Mouse (Mus musculus) heart, embryonic 12.5 days (tissue): ENCODE results near the gene Ntn4. TPM values are rescaled to one million over a fixed set of nuclear protein-coding genes. Genes with fewer than 3 reads are reported as not detected.
A peak's percentile ranks its signal among the peaks of the same experiment; 100 is the strongest.

Source experiments
- ATAC-seq: fragments of 200-750 bp; cut with Nextera tagmentation; 2 replicates; pipeline ENCODE4 v1.8.0; 2017; ENCODE audit warnings: moderate TSS enrichment, moderate library complexity; ENCODE audit not compliant: insufficient number of reproducible peaks, low FRiP score
- H3K27ac ChIP-seq: fragments of 300-500 bp; sonication (generic); 2 replicates; pipeline ENCODE4 v1.5.1; 2016; ENCODE audit warnings: mild to moderate bottlenecking, moderate library complexity; ENCODE audit not compliant: poor library complexity, severe bottlenecking
- H3K27me3 ChIP-seq: fragments of 300-500 bp; sonication (generic); replicated peaks from 2 replicates; pipeline ENCODE4 v1.6.1; 2016; ENCODE audit warnings: mild to moderate bottlenecking, moderate library complexity
- H3K36me3 ChIP-seq: fragments of 300-500 bp; sonication (generic); 2 replicates; pipeline ENCODE4 v1.6.1; 2016; ENCODE audit warnings: mild to moderate bottlenecking, moderate library complexity
- H3K4me1 ChIP-seq: fragments of 300-500 bp; sonication (generic); replicated peaks from 2 replicates; pipeline ENCODE4 v1.6.1; 2016; ENCODE audit warnings: mild to moderate bottlenecking
- H3K4me2 ChIP-seq: fragments of 300-500 bp; sonication (generic); 2 replicates; pipeline ENCODE4 v1.6.1; 2016; ENCODE audit warnings: mild to moderate bottlenecking, moderate library complexity
- H3K4me3 ChIP-seq: fragments of 300-500 bp; sonication (generic); 2 replicates; pipeline ENCODE4 v1.5.1; 2016; ENCODE audit warnings: mild to moderate bottlenecking
- H3K9ac ChIP-seq: fragments of 300-500 bp; sonication (generic); 2 replicates; pipeline ENCODE4 v1.6.1; 2016; ENCODE audit warnings: mild to moderate bottlenecking, moderate library complexity
- H3K9me3 ChIP-seq: fragments of 300-500 bp; sonication (generic); replicated peaks from 2 replicates; pipeline ENCODE4 v1.6.1; 2016; ENCODE audit warnings: mild to moderate bottlenecking, moderate library complexity
- WGBS: fragments of 180-500 bp; shearing (Covaris S2); methylation state at CpG from one replicate; pipeline ENCODE4 v1.1.7; 2016; 5-methylcytosine and 5-hydroxymethylcytosine counted together
- polyA plus RNA-seq: library from polyadenylated mRNA; unstranded; fragments of >200 nt; fragmentation: Nextera tagmentation; extraction: Ambion mirVana; gene quantifications from 2 replicates; pipeline ENCODE4 v1.2.1, GENCODE M21; 2016

Gene Ntn4
- polyA plus RNA-seq, 1 experiment from 2014 or later: 1.3 TPM

GRCm38 (mm10) chr10:93736114-93736645 lies 95.7 kb downstream of the Ntn4 start:
- 0 out of 2 replicates have a peak, but pooled peaks cover 3% of the 10 kb centered on the region for H3K36me3 ChIP-seq
- ATAC-seq: peak; percentile 71
- 0 out of 2 replicates have a peak overlapping the region, but pooled peaks have one; percentile 12 for H3K4me2 ChIP-seq
- no peak overlapping the region for H3K9ac ChIP-seq
- 32% methylated on average over 6 of the region's 6 CpGs for WGBS
- H3K4me3 ChIP-seq: no peak overlapping the region
- 0 out of 2 replicates have a peak, but pooled peaks cover 4% of the 10 kb centered on the region for H3K27me3 ChIP-seq
- peaks cover 5% of the 10 kb centered on the region for H3K4me1 ChIP-seq
- no peak overlapping the region for H3K27ac ChIP-seq
- H3K9me3 ChIP-seq: no peaks in the 10 kb centered on the region

- no peak for ATAC-seq
- no peak overlapping the region for H3K4me3 ChIP-seq
- 0 out of 2 replicates have a peak, but pooled peaks cover 7% of the 10 kb centered on the region for H3K27me3 ChIP-seq
- H3K36me3 ChIP-seq: 0 out of 2 replicates have a peak, but pooled peaks cover 3% of the 10 kb centered on the region
- no peak overlapping the region for H3K27ac ChIP-seq
- H3K4me1 ChIP-seq: peaks cover 4% of the 10 kb centered on the region
- no peak overlapping the region for H3K9ac ChIP-seq
- 82% methylated on average over 5 of the region's 5 CpGs for WGBS
- no peak overlapping the region for H3K4me2 ChIP-seq
- H3K9me3 ChIP-seq: no peaks in the 10 kb centered on the region
Observed at GRCm38 (mm10) chr10:93737080-93737479, 96.6 kb downstream of the Ntn4 start.

GRCm38 (mm10) chr10:93741446-93742096 lies 101.1 kb downstream of the Ntn4 start:
- 68% methylated on average over 14 of the region's 14 CpGs for WGBS
- H3K27me3 ChIP-seq: 0 out of 2 replicates have a peak, but pooled peaks cover 3% of the 10 kb centered on the region
- H3K9me3 ChIP-seq: no peaks in the 10 kb centered on the region
- no peaks in the 10 kb centered on the region for H3K36me3 ChIP-seq
- no peak for ATAC-seq
- no peak overlapping the region for H3K27ac ChIP-seq
- H3K4me3 ChIP-seq: no peak overlapping the region
- no peak overlapping the region for H3K4me2 ChIP-seq
- no peaks in the 10 kb centered on the region for H3K4me1 ChIP-seq
- no peak overlapping the region for H3K9ac ChIP-seq

GRCm38 (mm10) chr10:93742097-93742446 lies 101.6 kb downstream of the Ntn4 start:
- Histone ChIP-seq H3K27ac (no peak overlapping the region), H3K36me3 (no peaks in the 10 kb centered on the region), H3K27me3 (0 out of 2 replicates have a peak, but pooled peaks cover 3% of the 10 kb centered on the region), H3K9me3 (no peaks in the 10 kb centered on the region), H3K9ac (no peak overlapping the region), H3K4me3 (no peak overlapping the region), H3K4me1 (no peaks in the 10 kb centered on the region), H3K4me2 (no peak overlapping the region)
- no peak for ATAC-seq
- WGBS: 71% methylated on average over 3 of the region's 3 CpGs

GRCm38 (mm10) chr10:93742598-93742997 lies 102.1 kb downstream of the Ntn4 start:
- H3K4me2 ChIP-seq: no peak overlapping the region
- no peak overlapping the region for H3K9ac ChIP-seq
- H3K36me3 ChIP-seq: no peaks in the 10 kb centered on the region
- H3K27ac ChIP-seq: no peak overlapping the region
- H3K4me1 ChIP-seq: no peaks in the 10 kb centered on the region
- no peaks in the 10 kb centered on the region for H3K9me3 ChIP-seq
- ATAC-seq: no peak
- H3K27me3 ChIP-seq: 0 out of 2 replicates have a peak, but pooled peaks cover 3% of the 10 kb centered on the region
- WGBS: 68% methylated on average over 6 of the region's 6 CpGs
- no peak overlapping the region for H3K4me3 ChIP-seq

GRCm38 (mm10) chr10:93749267-93750192 lies 109.0 kb downstream of the Ntn4 start:
- no peak overlapping the region for H3K9ac ChIP-seq
- H3K27ac ChIP-seq: no peak overlapping the region
- no peak for ATAC-seq
- H3K4me1 ChIP-seq: no peaks in the 10 kb centered on the region
- WGBS: 64% methylated on average over 21 of the region's 21 CpGs
- no peaks in the 10 kb centered on the region for H3K9me3 ChIP-seq
- no peaks in the 10 kb centered on the region for H3K36me3 ChIP-seq
- no peaks in the 10 kb centered on the region for H3K27me3 ChIP-seq
- H3K4me2 ChIP-seq: no peak overlapping the region
- H3K4me3 ChIP-seq: no peak overlapping the region

GRCm38 (mm10) chr10:93751302-93751701 lies 110.8 kb downstream of the Ntn4 start:
- no peaks in the 10 kb centered on the region for H3K9me3 ChIP-seq
- H3K9ac ChIP-seq: no peak overlapping the region
- no peaks in the 10 kb centered on the region for H3K27me3 ChIP-seq
- no peaks in the 10 kb centered on the region for H3K4me1 ChIP-seq
- H3K36me3 ChIP-seq: no peaks in the 10 kb centered on the region
- 85% methylated on average over 14 of the region's 14 CpGs for WGBS
- ATAC-seq: no peak
- H3K27ac ChIP-seq: no peak overlapping the region
- no peak overlapping the region for H3K4me2 ChIP-seq
- no peak overlapping the region for H3K4me3 ChIP-seq

- no peak overlapping the region for H3K27ac ChIP-seq
- H3K9me3 ChIP-seq: no peaks in the 10 kb centered on the region
- H3K4me3 ChIP-seq: no peak overlapping the region
- no peaks in the 10 kb centered on the region; the same call in 1 of the 2 replicates for H3K4me1 ChIP-seq
- H3K27me3 ChIP-seq: no peaks in the 10 kb centered on the region
- H3K4me2 ChIP-seq: no peak overlapping the region
- WGBS: 81% methylated on average over 13 of the region's 13 CpGs
- H3K9ac ChIP-seq: no peak overlapping the region
- no peaks in the 10 kb centered on the region for H3K36me3 ChIP-seq
- no peak for ATAC-seq
Observed at GRCm38 (mm10) chr10:93753711-93754391, 113.4 kb downstream of the Ntn4 start.

- Histone ChIP-seq H3K4me1 (no peaks in the 10 kb centered on the region; the same call in 1 of the 2 replicates), H3K9me3 (no peaks in the 10 kb centered on the region), H3K4me2 (no peak overlapping the region), H3K27ac (no peak overlapping the region), H3K36me3 (no peaks in the 10 kb centered on the region), H3K27me3 (no peaks in the 10 kb centered on the region), H3K4me3 (no peak overlapping the region), H3K9ac (no peak overlapping the region)
- 76% methylated on average over 10 of the region's 10 CpGs for WGBS
- ATAC-seq: no peak
Observed at GRCm38 (mm10) chr10:93756211-93756610, 115.7 kb downstream of the Ntn4 start.

GRCm38 (mm10) chr10:93759644-93760043 lies 119.2 kb downstream of the Ntn4 start:
- Histone ChIP-seq H3K4me3 (no peak overlapping the region), H3K36me3 (no peaks in the 10 kb centered on the region), H3K27ac (no peak overlapping the region), H3K4me1 (no peaks in the 10 kb centered on the region; the same call in 1 of the 2 replicates), H3K27me3 (no peaks in the 10 kb centered on the region), H3K9ac (no peak overlapping the region), H3K4me2 (no peak overlapping the region), H3K9me3 (no peaks in the 10 kb centered on the region)
- 79% methylated on average over 4 of the region's 4 CpGs for WGBS
- no peak for ATAC-seq
